Mouse (Mus musculus): ENCODE results near the gene Ttbk2. TPM values are rescaled to one million over a fixed set of nuclear protein-coding genes. Genes with fewer than 3 reads are reported as not detected.

Gene Ttbk2
- total and polyA plus RNA-seq, 2 experiments: 0.61 to 3.0 TPM

GRCm38 (mm10) chr2:120731877-120732530 is 118.4 kb downstream of the Ttbk2 start:
- WGBS: 41% methylated on average over 7 of the region's 7 CpGs
- no peak for DNase-seq (ENCODE audit: extremely low read depth, low read depth, low spot score)
- Histone ChIP-seq H3K4me3 (ENCODE audit: insufficient read depth, low read depth, low read length) (no peak overlapping the region), H3K79me2 (ENCODE audit: control insufficient read depth, insufficient read depth, low read length) (no peaks in the 10 kb centered on the region; the same call in 1 of the 2 replicates), H3K9ac (ENCODE audit: low read depth, low read length) (no peak overlapping the region), H3K27me3 (ENCODE audit: control insufficient read depth, insufficient read depth, low read length) (no peaks in the 10 kb centered on the region), H3K27ac (replicated peaks; ENCODE audit: insufficient read depth, low read depth, low read length) (peak overlapping the region; percentile 29; the same call in 1 of the 2 replicates), H3K36me3 (ENCODE audit: control insufficient read depth, insufficient read depth, low read length) (peaks cover 8% of the 10 kb centered on the region), H3K4me1 (ENCODE audit: control insufficient read depth, insufficient read depth, low read length) (peaks cover 7% of the 10 kb centered on the region)
- TF ChIP-seq POLR2A (IDR thresholded peaks at IDR 0.05; ENCODE audit: extremely low read depth, insufficient read depth, low read length) (no peak), CTCF (IDR thresholded peaks at IDR 0.05; ENCODE audit: low read depth, low read length) (no peak)

GRCm38 (mm10) chr2:120731167-120731862 is 119.1 kb downstream of the Ttbk2 start:
- peak; percentile 76 for DNase-seq (ENCODE audit: extremely low read depth, low read depth, low spot score)

GRCm38 (mm10) chr2:120730639-120731166 is 119.7 kb downstream of the Ttbk2 start:
- H3K27ac ChIP-seq (replicated peaks; ENCODE audit: insufficient read depth, low read depth, low read length): peak overlapping the region; percentile 69
- peaks cover 7% of the 10 kb centered on the region for H3K4me1 ChIP-seq (ENCODE audit: control insufficient read depth, insufficient read depth, low read length)
- peaks cover 21% of the 10 kb centered on the region for H3K36me3 ChIP-seq (ENCODE audit: control insufficient read depth, insufficient read depth, low read length)
- H3K27me3 ChIP-seq (ENCODE audit: control insufficient read depth, insufficient read depth, low read length): no peaks in the 10 kb centered on the region
- peak; percentile 5 for DNase-seq (ENCODE audit: extremely low read depth, low read depth, low spot score)
- peak overlapping the region; percentile 89 for H3K4me3 ChIP-seq (ENCODE audit: insufficient read depth, low read depth, low read length)
- WGBS: under 1% methylated on average over 46 of the region's 50 CpGs
- no peak for TF ChIP-seq POLR2A (IDR thresholded peaks at IDR 0.05; ENCODE audit: extremely low read depth, insufficient read depth, low read length)
- no peak for TF ChIP-seq CTCF (IDR thresholded peaks at IDR 0.05; ENCODE audit: low read depth, low read length)
- peak overlapping the region; percentile 87 for H3K9ac ChIP-seq (ENCODE audit: low read depth, low read length)
- no peaks in the 10 kb centered on the region; the same call in 1 of the 2 replicates for H3K79me2 ChIP-seq (ENCODE audit: control insufficient read depth, insufficient read depth, low read length)

More at GRCm38 (mm10) chr2:120731167-120731862, 119.1 kb downstream of the Ttbk2 start:
- Histone ChIP-seq H3K4me1 (ENCODE audit: control insufficient read depth, insufficient read depth, low read length) (peaks cover 7% of the 10 kb centered on the region), H3K79me2 (ENCODE audit: control insufficient read depth, insufficient read depth, low read length) (no peaks in the 10 kb centered on the region; the same call in 1 of the 2 replicates), H3K4me3 (ENCODE audit: insufficient read depth, low read depth, low read length) (peak overlapping the region; percentile 89), H3K36me3 (ENCODE audit: control insufficient read depth, insufficient read depth, low read length) (peaks cover 15% of the 10 kb centered on the region), H3K27me3 (ENCODE audit: control insufficient read depth, insufficient read depth, low read length) (no peaks in the 10 kb centered on the region), H3K27ac (replicated peaks; ENCODE audit: insufficient read depth, low read depth, low read length) (peak overlapping the region; percentile 69), H3K9ac (ENCODE audit: low read depth, low read length) (peak overlapping the region; percentile 87)
- TF ChIP-seq POLR2A (IDR thresholded peaks at IDR 0.05; ENCODE audit: extremely low read depth, insufficient read depth, low read length) (peak; percentile 86), CTCF (IDR thresholded peaks at IDR 0.05; ENCODE audit: low read depth, low read length) (peak; percentile 9; the same call in 1 of the 2 replicates)
- 0% methylated on average over 60 of the region's 61 CpGs for WGBS

DNA sequence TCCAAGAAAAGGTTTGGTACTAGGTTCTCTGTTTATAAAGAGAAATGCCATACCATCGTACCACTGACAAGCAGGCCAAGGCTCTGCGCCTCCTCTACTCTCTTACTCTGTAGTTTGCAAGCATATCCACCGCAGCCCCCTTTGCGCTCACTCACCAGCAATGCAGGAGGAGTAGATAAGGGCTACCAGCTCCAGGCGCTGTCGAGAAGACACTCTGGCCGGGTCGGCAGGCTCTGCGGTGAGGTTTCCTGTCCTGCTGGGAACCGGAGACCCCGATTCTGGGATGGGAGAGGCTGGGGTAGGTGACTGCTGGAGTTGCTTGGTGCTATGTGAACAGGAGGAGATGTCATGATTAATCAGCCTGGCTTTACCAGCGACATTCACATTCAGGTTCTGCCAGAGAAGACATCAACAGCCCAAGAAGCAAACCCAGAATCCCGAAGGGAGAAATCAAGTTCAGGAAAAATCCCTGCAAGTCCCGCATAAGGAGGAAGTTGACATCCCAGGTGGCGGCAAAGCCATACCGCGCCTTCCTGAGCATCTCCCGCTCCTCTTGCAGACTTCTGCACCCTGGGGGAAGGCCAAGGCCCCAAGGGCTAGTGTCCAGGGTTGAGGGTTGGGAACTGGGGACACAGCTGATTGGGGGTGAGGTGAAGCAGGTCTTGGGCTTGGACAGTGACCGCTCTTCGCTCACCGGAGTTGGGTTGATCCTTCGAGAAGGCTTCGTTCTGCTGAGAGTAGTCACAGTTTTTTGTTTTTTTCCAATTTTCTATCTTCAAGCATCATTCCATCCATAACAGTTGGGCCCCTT is 120.4 kb downstream of the Ttbk2 start:
- H3K27me3 ChIP-seq (ENCODE audit: control insufficient read depth, insufficient read depth, low read length): no peaks in the 10 kb centered on the region
- H3K4me3 ChIP-seq (ENCODE audit: insufficient read depth, low read depth, low read length): peak overlapping the region; percentile 89
- H3K79me2 ChIP-seq (ENCODE audit: control insufficient read depth, insufficient read depth, low read length): no peaks in the 10 kb centered on the region; the same call in 1 of the 2 replicates
- peaks cover 7% of the 10 kb centered on the region for H3K4me1 ChIP-seq (ENCODE audit: control insufficient read depth, insufficient read depth, low read length)
- H3K27ac ChIP-seq (replicated peaks; ENCODE audit: insufficient read depth, low read depth, low read length): no peak overlapping the region
- peaks cover 27% of the 10 kb centered on the region for H3K36me3 ChIP-seq (ENCODE audit: control insufficient read depth, insufficient read depth, low read length)
- TF ChIP-seq CTCF (IDR thresholded peaks at IDR 0.05; ENCODE audit: low read depth, low read length) (no peak), POLR2A (IDR thresholded peaks at IDR 0.05; ENCODE audit: extremely low read depth, insufficient read depth, low read length) (no peak)
- peak overlapping the region; percentile 87; the same call in 1 of the 2 replicates for H3K9ac ChIP-seq (ENCODE audit: low read depth, low read length)
- 55% methylated on average over 23 of the region's 23 CpGs for WGBS
- DNase-seq (ENCODE audit: extremely low read depth, low read depth, low spot score): no peak

GRCm38 (mm10) chr2:120724176-120724575 is 126.2 kb downstream of the Ttbk2 start:
- H3K27me3 ChIP-seq (ENCODE audit: control insufficient read depth, insufficient read depth, low read length): no peaks in the 10 kb centered on the region
- TF ChIP-seq POLR2A (IDR thresholded peaks at IDR 0.05; ENCODE audit: extremely low read depth, insufficient read depth, low read length): no peak
- no peak for TF ChIP-seq CTCF (IDR thresholded peaks at IDR 0.05; ENCODE audit: low read depth, low read length)
- no peak overlapping the region for H3K4me3 ChIP-seq (ENCODE audit: insufficient read depth, low read depth, low read length)
- no peaks in the 10 kb centered on the region for H3K4me1 ChIP-seq (ENCODE audit: control insufficient read depth, insufficient read depth, low read length)
- DNase-seq (ENCODE audit: extremely low read depth, low read depth, low spot score): no peak
- no peak overlapping the region for H3K27ac ChIP-seq (replicated peaks; ENCODE audit: insufficient read depth, low read depth, low read length)
- no peaks in the 10 kb centered on the region for H3K79me2 ChIP-seq (ENCODE audit: control insufficient read depth, insufficient read depth, low read length)
- WGBS: 80% methylated on average over 6 of the region's 6 CpGs
- no peak overlapping the region for H3K9ac ChIP-seq (ENCODE audit: low read depth, low read length)
- peaks cover 61% of the 10 kb centered on the region for H3K36me3 ChIP-seq (ENCODE audit: control insufficient read depth, insufficient read depth, low read length)
